In genomic region chr7:45943280-45943679, GRCm38 (mm10) we compare ENCODE assay signal across 13 mouse cellular contexts. TPM values are rescaled to one million over a fixed set of nuclear protein-coding genes. Genes with fewer than 3 reads are reported as not detected.
DNase-seq lines count a peak whose midpoint lies in the region; ATAC-seq and TF ChIP-seq lines count a peak whose summit lies in the region.
"Not testable (repeated sequence)": the region's sequence is repeated elsewhere in the genome, so short reads cannot be mapped to it uniquely, and the experiment has no call there.
"Had no signal": no experiment of that assay in that cellular context is flagged by ENCODE, and none has a peak within 500 bp of the region (broad histone marks: within the 10 kb centered on the region; RNA-seq: fewer than 3 reads in every experiment).

No protein-coding gene starts in this region.

- H3K4me3 ChIP-seq in E14TG2a.4 (replicated peaks; ENCODE audit: low read length); forebrain, postnatal 0 days (ENCODE audit: low read depth, low read length); intestine, postnatal 0 days (ENCODE audit: low read depth, low read length); liver, embryonic 14.5 days (ENCODE audit: insufficient read depth in 1 of 2, low read depth in 2 of 2, low read length in 2 of 2): not testable (repeated sequence)

- H3K4me1 ChIP-seq in E14TG2a.4 (replicated peaks; ENCODE audit: low read depth, low read length); forebrain, postnatal 0 days (ENCODE audit: insufficient read depth); intestine, postnatal 0 days (replicated peaks; ENCODE audit: control insufficient read depth, insufficient read depth, low read length); liver, embryonic 14.5 days (replicated peaks; ENCODE audit: control insufficient read depth in 2 of 2, insufficient read depth in 2 of 2, low read length in 1 of 2): not testable (repeated sequence)

- ATAC-seq in forebrain, postnatal 0 days; intestine, postnatal 0 days; liver, embryonic 14.5 days (ENCODE audit: insufficient read depth): not testable (repeated sequence)

- TF ChIP-seq EP300 in liver, embryonic 14.5 days (IDR thresholded peaks at IDR 0.05; ENCODE audit: low read depth) = not testable (repeated sequence)

- H3K9ac ChIP-seq in forebrain, postnatal 0 days; intestine, postnatal 0 days (ENCODE audit: low read depth, low read length); liver, embryonic 14.5 days (replicated peaks): not testable (repeated sequence)

- H3K27ac ChIP-seq in forebrain, postnatal 0 days (ENCODE audit: low read depth, low read length); intestine, postnatal 0 days (ENCODE audit: low read depth, low read length); liver, embryonic 14.5 days: not testable (repeated sequence)

- not testable (repeated sequence) for H3K4me2 ChIP-seq in forebrain, postnatal 0 days (ENCODE audit: low read depth); intestine, postnatal 0 days (replicated peaks; ENCODE audit: low read depth); liver, embryonic 14.5 days (ENCODE audit: low read depth)

- not testable (repeated sequence) for H3K9me3 ChIP-seq in E14TG2a.4 (ENCODE audit: low read length); forebrain, postnatal 0 days (ENCODE audit: low read length); intestine, postnatal 0 days (ENCODE audit: control insufficient read depth); liver, embryonic 14.5 days (ENCODE audit: control insufficient read depth, low read length)

- H3K27me3 ChIP-seq in E14TG2a.4 (ENCODE audit: insufficient read depth, low read length); forebrain, postnatal 0 days (ENCODE audit: insufficient read depth, low read length); intestine, postnatal 0 days (replicated peaks; ENCODE audit: control insufficient read depth, insufficient read depth, low read length); liver, embryonic 14.5 days (ENCODE audit: control insufficient read depth, insufficient read depth, low read length): not testable (repeated sequence)

- WGBS in forebrain, postnatal 0 days = 50% methylated on average over 1 of the region's 1 CpGs
- WGBS in intestine, postnatal 0 days = 88% methylated on average over 1 of the region's 1 CpGs
- 25% methylated on average over 1 of the region's 1 CpGs for WGBS in liver, embryonic 14.5 days (ENCODE audit: insufficient replicate concordance)

- peak; percentile 48 for TF ChIP-seq CTCF in E14TG2a.4 (conservative IDR thresholded peaks at IDR 0.05; ENCODE audit: low read length)
- peak; percentile 46 for TF ChIP-seq CTCF in forebrain, postnatal 0 days (IDR thresholded peaks at IDR 0.05; ENCODE audit: low read depth)
- peak; percentile 71 for TF ChIP-seq CTCF in intestine, postnatal 0 days (IDR thresholded peaks at IDR 0.05; ENCODE audit: low read depth)
- peak; percentile 54 for TF ChIP-seq CTCF in liver, embryonic 14.5 days (IDR thresholded peaks at IDR 0.05; ENCODE audit: low read depth)

- DNase-seq in A20 (ENCODE audit: low read depth, low spot score) = peak; percentile 50
- DNase-seq in forebrain, postnatal 0 days; liver, embryonic 14.5 days (ENCODE audit: low read depth in 3 of 3, low spot score in 3 of 3): not testable (repeated sequence)
- DNase-seq in mesoderm, embryonic 11.5 days (ENCODE audit: low read depth, low spot score) = peak; percentile 12
- DNase-seq in thymus, postnatal 14 days = peak; percentile 38

- peaks cover 30% of the 10 kb centered on the region for H3K36me3 ChIP-seq in E14TG2a.4 (ENCODE audit: insufficient read depth, low read length)
- H3K36me3 ChIP-seq in forebrain, postnatal 0 days (ENCODE audit: insufficient read depth); intestine, postnatal 0 days (ENCODE audit: control insufficient read depth, insufficient read depth); liver, embryonic 14.5 days (replicated peaks; ENCODE audit: control insufficient read depth, insufficient read depth, low read depth): not testable (repeated sequence)

RNA-seq across cellular contexts. Expression of gene Ccdc114, which starts 19.4 kb away (rescaled TPM):
- 4.3 and 5.8 TPM in 2 replicates for total RNA-seq in forebrain, postnatal 0 days (2014; rRNA removed)
- 3.1 and 5.1 TPM in 2 replicates for polyA plus RNA-seq in forebrain, postnatal 0 days (2015; fragmentation: Nextera tagmentation; extraction: Ambion mirVana)
- 2.9 and 3.3 TPM in 2 replicates for polyA plus RNA-seq in intestine, postnatal 0 days (2015; fragmentation: Nextera tagmentation; extraction: Ambion mirVana)
- polyA plus RNA-seq in liver, embryonic 14.5 days (2012; rRNA removed) = 0.96 and 1.0 TPM in 2 replicates
- 0.82 and 1.2 TPM in 2 replicates for polyA plus RNA-seq in liver, embryonic 14.5 days (2014; fragmentation: Nextera tagmentation; extraction: Ambion mirVana)

RNA-seq across cellular contexts. Expression of gene Emp3, which starts 22.1 kb away (rescaled TPM):
- 10.0 and 22.7 TPM in 2 replicates for total RNA-seq in forebrain, postnatal 0 days (2014; rRNA removed)
- 24.9 and 33.7 TPM in 2 replicates for polyA plus RNA-seq in forebrain, postnatal 0 days (2015; fragmentation: Nextera tagmentation; extraction: Ambion mirVana)
- 82.4 and 83.3 TPM in 2 replicates for polyA plus RNA-seq in intestine, postnatal 0 days (2015; fragmentation: Nextera tagmentation; extraction: Ambion mirVana)
- polyA plus RNA-seq in liver, embryonic 14.5 days (2012; rRNA removed) = 29.0 and 39.6 TPM in 2 replicates
- polyA plus RNA-seq in liver, embryonic 14.5 days (2014; fragmentation: Nextera tagmentation; extraction: Ambion mirVana) = 54.9 and 61.8 TPM in 2 replicates

RNA-seq across cellular contexts. Expression of gene Tmem143, which starts 46.5 kb away (rescaled TPM):
- total RNA-seq in forebrain, postnatal 0 days (2014; rRNA removed) = 22.1 and 29.7 TPM in 2 replicates
- 4.9 and 5.7 TPM in 2 replicates for polyA plus RNA-seq in forebrain, postnatal 0 days (2015; fragmentation: Nextera tagmentation; extraction: Ambion mirVana)
- polyA plus RNA-seq in intestine, postnatal 0 days (2015; fragmentation: Nextera tagmentation; extraction: Ambion mirVana) = 6.8 and 7.4 TPM in 2 replicates
- 8.6 and 10.2 TPM in 2 replicates for polyA plus RNA-seq in liver, embryonic 14.5 days (2012; rRNA removed)
- polyA plus RNA-seq in liver, embryonic 14.5 days (2014; fragmentation: Nextera tagmentation; extraction: Ambion mirVana) = 2.4 and 2.7 TPM in 2 replicates

RNA-seq across cellular contexts. Expression of gene Syngr4, which starts 46.8 kb away (rescaled TPM):
- total RNA-seq in forebrain, postnatal 0 days (2014; rRNA removed) = 0.31 TPM in 1 of 2 replicates, not detected in the other
- 0.40 TPM in 2 replicates for polyA plus RNA-seq in forebrain, postnatal 0 days (2015; fragmentation: Nextera tagmentation; extraction: Ambion mirVana)
- 0.72 and 0.75 TPM in 2 replicates for polyA plus RNA-seq in intestine, postnatal 0 days (2015; fragmentation: Nextera tagmentation; extraction: Ambion mirVana)
- 0.86 and 1.2 TPM in 2 replicates for polyA plus RNA-seq in liver, embryonic 14.5 days (2012; rRNA removed)
- 1.2 and 1.3 TPM in 2 replicates for polyA plus RNA-seq in liver, embryonic 14.5 days (2014; fragmentation: Nextera tagmentation; extraction: Ambion mirVana)
- total RNA-seq: gastrocnemius, adult 8-10 months; hematopoietic stem cell, adult 5-6 weeks; left cerebral cortex, adult 18-20 months; left cerebral cortex, postnatal 36 days had no signal
- polyA plus RNA-seq: frontal cortex, adult 2 months; hindbrain, embryonic 15.5 days had no signal
